Mouse (Mus musculus) layer of hippocampus, adult 9-10 months (tissue): ENCODE measurements around the gene Trim5.
"Not testable (repeated sequence)": the region's sequence is repeated elsewhere in the genome, so short reads cannot be mapped to it uniquely, and the experiment has no call there.

Experiments used
- DNase-seq: peaks from one replicate; pipeline ENCODE4 v3.0.0; 2022; ENCODE audit warnings: low spot score

Gene Trim5

DNA sequence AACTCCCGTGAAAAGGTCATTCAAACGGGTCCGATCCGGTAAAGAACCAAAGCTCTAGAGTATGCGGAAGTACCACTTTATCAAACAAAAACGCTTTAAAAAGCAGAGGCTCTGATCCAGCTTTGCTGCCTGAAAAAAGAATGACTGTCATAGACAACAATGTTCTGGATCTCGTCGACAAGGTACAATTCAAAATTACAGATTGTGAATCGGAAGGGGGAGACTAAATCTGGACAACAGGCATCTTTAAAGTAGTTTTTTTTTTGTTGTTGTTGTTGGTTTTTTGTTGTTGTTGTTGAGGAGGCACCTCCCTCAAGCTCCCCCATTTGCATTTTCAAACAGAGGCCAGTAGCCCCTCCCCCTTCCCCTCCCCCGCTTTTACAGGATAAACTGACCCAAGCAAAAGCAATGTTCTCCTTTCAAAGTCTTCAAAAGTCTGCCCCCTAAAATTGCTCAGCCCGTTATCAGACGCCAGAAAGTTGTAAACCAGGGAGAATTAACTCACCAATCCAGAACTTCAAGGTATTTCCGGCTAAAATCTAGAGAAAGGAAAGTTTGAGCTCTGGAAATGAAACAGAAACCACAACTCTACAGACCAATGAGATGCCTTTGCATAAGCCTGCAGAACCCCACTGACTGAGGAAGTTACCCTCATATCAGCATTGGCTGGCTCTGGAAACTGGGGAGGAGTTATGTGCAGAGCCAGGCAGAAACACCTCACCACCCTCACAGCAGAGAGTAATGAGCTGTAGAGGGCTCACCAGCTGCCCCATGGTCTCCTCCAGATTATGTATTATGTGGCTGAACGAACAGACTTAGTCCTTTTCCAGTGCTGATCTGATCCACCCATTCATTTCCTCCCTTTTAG lies at the start of gene Trim5:
Gene Trim5 (minus strand): TSS at position 519 of the 868 bp plus-strand sequence.
- DNase-seq: not testable (repeated sequence)

DNA sequence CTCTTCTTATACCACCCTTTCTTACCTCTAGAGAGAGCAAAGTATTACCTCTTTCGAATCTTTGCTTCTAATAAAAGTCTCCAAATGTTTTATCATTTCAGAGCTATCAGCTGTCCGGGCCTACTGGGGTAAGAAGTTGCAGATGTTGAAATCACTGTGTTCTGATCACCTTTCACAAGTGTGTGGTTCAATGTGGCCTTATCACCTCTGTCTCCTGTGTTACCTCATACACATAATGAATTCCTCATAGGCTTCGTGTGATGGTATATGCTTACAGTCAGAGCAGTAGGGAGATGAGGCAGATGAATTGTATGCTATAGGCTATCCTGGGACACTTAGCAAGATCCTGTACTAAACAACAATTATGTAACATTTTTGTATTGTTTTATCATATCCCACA lies 47.7 kb upstream of the Trim5 start:
- DNase-seq: not testable (repeated sequence)

- not testable (repeated sequence) for DNase-seq
Measured at GRCm38 (mm10) chr7:104329171-104329570, 41.3 kb upstream of the Trim5 start, which contains the start of gene Trim34b. Gene Trim34b (plus strand): TSS chr7:104329471.

GRCm38 (mm10) chr7:104322028-104322427 lies 34.1 kb upstream of the Trim5 start:
- no peak for DNase-seq

- DNase-seq: not testable (repeated sequence)
Measured at GRCm38 (mm10) chr7:104315369-104316080, 27.6 kb upstream of the Trim5 start, which contains the start of gene Trim12a. Gene Trim12a (minus strand): TSS chr7:104315466.

GRCm38 (mm10) chr7:104314796-104315353 lies 27.0 kb upstream of the Trim5 start:
- no peak for DNase-seq

- DNase-seq: no peak
Measured at GRCm38 (mm10) chr7:104291638-104292400, 3.9 kb upstream of the Trim5 start.

- DNase-seq: no peak
Measured at GRCm38 (mm10) chr7:104290641-104291040, 2.7 kb upstream of the Trim5 start.

- not testable (repeated sequence) for DNase-seq
Measured at GRCm38 (mm10) chr7:104279361-104279760, 8.5 kb downstream of the Trim5 start.

DNA sequence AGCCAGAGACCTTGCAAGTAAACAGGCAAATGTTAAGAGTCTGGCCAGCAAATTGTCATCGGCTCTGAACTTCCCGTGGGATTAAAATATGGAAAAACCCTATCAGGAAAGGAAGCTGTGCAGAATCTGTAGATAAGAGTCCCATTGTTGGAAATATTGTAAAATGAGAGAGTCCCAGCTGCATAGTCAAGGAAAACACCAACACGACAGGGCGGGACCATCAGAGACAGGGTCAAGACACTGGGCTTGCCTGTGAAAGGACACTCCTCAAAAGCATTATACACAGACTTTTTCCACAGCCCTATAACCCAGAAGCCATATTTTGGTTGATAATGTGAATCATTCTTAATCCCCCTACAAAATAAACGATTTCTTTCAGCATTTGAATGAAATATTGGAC lies 22.6 kb downstream of the Trim5 start:
- DNase-seq: not testable (repeated sequence)

- not testable (repeated sequence) for DNase-seq
Measured at GRCm38 (mm10) chr7:104260380-104260779, 27.5 kb downstream of the Trim5 start.

DNA sequence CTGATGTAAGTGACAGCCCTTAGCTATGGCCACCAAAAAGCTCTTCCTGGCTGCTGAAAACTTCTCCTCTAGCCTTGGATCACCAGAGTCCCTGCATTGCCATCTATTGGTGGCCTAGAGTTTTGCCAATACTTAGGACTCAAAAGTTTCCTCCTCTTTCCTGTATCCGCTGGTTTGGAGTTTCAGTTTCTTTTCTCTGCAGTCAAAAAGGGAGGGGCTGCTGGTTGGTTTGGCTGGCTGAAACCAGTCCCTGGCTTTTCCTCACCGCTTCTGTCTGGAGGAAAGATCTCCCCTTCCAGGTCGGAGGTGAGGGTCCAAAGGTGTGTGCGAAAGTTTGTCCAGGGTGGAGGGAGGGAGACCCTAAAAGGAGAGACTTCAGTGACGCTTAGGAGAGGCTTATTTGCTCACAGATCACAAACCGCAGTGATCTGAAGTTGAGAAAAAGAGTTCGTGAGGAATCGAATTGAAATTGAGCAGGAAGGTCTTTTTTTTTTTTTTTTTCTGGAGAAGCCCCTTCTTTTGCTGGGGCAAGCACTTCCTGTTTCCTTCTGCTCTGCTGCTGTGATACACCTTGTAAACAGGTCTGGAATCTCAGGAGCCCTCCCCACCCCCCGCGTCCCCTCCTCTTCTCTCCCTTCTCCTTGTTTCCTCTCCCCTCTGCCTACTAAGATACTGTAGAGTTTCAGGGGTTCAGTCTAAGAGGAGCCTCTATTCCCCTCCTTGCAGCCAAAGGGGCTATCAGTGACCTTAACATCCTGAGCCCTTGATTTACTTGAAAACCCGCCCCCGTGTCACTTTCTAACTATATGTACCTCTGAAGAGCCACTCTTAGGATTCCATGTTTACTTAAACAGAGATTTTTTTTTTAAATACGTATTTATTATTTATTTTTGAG lies 43.4 kb downstream of the Trim5 start, which contains the start of gene Trim34a:
Gene Trim34a (plus strand): TSS at position 171 of the 895 bp plus-strand sequence.
- peak; percentile 21 for DNase-seq

DNA sequence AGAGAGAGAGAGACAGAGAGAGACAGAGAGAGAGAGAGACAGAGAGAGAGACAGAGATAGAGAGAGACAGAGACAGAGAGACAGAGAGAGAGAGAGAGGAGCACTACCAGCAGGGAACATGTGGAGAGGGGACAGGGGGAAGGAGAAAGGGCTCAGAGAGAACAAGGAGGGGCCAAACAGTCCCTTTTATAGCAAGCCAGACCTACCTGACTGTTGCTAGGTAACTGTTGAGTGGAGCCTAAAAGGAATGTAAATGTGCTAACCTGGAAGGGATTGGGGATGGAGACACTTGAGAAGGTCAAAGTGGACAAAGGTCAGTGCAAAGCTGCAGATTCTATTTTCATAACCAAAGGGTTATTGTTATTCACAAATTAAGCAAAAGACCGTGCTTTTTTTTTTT lies 44.3 kb downstream of the Trim5 start:
- no peak for DNase-seq

DNA sequence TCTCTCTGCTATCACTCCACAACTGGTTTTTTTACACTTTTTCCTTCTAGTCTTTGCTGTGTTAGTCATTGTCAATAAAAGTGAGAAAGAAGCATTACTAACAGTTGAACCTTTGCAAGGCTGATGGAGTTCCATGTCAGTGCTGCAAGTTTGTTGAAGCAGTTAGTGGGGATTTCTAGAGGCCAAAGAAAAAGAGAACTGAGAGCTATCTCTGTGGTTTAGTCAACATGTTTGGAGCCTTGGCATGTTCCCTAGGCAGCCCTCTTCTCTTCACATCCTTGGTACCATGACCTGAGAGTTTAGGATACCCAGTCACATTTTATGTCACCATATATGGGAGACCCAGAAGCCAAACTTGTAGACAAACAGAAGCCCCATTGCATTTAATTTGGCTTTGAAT lies 47.0 kb downstream of the Trim5 start:
- DNase-seq: no peak

DNA sequence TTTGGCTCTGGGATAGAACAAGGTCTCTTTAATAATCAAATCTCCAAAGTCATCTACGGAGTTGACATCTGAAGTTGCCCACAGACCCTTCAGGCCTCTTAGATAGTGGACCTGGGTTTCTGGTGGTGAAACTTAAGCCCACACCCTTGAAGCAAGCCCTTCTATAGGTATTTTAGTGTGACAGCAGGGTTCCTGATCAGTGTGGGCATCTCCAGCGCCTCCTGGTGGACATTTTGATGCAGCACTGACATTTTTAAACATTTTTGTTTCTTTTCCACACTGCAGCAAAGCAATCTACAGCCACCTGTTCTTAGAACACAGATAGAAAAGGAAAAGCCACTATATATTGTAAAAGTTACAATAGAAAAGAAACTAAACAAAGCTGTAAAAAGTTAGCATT lies 56.7 kb downstream of the Trim5 start:
- no peak for DNase-seq

- DNase-seq: no peak
Measured at GRCm38 (mm10) chr7:104218701-104219569, 69.0 kb downstream of the Trim5 start, which contains the start of gene Trim6. Gene Trim6 (plus strand): TSS chr7:104218793.

DNA sequence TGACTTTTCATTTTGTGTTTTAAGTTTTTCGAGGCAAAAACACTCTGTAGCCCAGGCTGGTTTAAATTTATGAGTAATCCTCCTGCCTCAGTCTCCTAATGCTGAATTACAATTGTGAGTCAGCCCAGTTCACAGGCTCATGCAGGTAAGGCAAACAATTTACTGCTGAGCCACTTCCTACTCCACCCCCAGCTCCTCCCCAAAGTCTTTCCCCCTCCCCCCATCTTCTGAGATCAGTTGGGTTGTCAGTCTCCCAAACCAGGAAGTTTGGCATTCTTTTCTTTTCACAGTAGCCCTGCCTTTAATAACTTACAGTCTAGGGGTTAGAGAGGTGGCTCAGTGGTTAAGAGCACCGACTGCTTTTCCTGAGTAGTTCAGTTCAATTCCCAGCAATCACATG lies 70.0 kb downstream of the Trim5 start:
- DNase-seq: no peak

GRCm38 (mm10) chr7:104216011-104216535 lies 71.8 kb downstream of the Trim5 start:
- no peak for DNase-seq
